Mouse (Mus musculus): ENCODE results near the gene Anapc15-ps. TPM values are rescaled to one million over a fixed set of nuclear protein-coding genes. Genes with fewer than 3 reads are reported as not detected.

Anapc15-ps gene
- polyA plus RNA-seq, 1 experiment from 2014 or later, result not detected

DNA sequence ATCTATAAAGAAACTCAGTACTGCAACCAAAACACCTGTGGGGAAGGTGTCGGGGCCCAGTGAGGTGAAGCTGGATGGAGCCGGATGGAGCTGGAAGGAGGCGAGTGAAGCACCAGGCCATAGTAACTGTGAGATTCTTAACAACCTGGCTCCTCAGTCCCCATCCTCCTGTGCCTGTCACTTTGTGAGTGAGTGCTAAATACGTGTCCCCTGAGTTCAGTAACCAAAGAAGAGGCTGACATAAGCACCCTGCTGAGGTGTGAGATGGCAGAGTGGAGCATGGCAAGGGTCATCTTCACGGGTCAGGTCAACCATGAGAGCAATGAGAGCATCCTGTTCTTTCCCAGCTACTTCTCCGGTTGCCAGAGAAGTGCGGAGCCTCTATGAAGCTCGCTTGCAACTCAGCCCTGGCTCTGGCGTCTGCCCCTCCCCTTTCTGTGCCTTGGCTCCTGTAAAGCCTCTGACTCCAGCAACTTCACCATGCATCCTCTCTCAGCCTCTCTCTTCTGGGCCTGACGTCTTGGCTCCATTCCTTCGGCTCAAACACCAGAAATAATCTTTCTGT is 7.7 kb downstream of the Anapc15-ps start:
- no peak overlapping the region for H3K27ac ChIP-seq (ENCODE audit: low read length)
- no peaks in the 10 kb centered on the region for H3K36me3 ChIP-seq (ENCODE audit: control insufficient read depth, insufficient read depth, low read length)
- no peak overlapping the region for H3K4me3 ChIP-seq (ENCODE audit: low read length)
- H3K27me3 ChIP-seq (replicated peaks; ENCODE audit: control insufficient read depth, insufficient read depth, low read length), result no peaks in the 10 kb centered on the region
- 45% methylated on average over 11 of the region's 11 CpGs for WGBS
- no peak overlapping the region for H3K9ac ChIP-seq (ENCODE audit: low read depth, low read length)
- H3K9me3 ChIP-seq (ENCODE audit: control insufficient read depth, low read length), result no peaks in the 10 kb centered on the region
- no peak overlapping the region for H3K4me2 ChIP-seq (ENCODE audit: low read depth, low read length)
- no peak for ATAC-seq
- no peaks in the 10 kb centered on the region for H3K4me1 ChIP-seq (ENCODE audit: control insufficient read depth, insufficient read depth, low read length)

DNA sequence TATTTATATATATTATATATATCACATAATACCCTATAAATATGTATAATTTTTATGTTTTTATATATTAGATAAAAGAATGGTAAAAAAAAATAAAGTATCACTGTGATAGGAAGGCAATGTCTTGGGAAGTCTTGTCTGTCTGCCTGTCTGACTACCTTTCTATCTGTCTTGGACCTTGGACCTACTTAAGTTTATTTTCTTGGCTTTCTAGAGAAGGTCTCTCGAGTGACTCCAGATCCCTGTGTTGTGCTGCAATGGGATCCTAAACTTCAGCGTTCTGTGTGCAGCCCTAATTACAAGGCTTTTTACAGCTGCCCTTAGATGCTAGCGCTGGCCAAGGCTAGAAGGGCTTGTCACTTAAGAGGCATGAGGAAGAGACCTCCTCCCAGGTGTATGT is 8.6 kb downstream of the Anapc15-ps start:
- H3K9ac ChIP-seq (ENCODE audit: low read depth, low read length), result no peak overlapping the region
- no peak overlapping the region for H3K27ac ChIP-seq (ENCODE audit: low read length)
- 56% methylated on average over 3 of the region's 3 CpGs for WGBS
- H3K4me1 ChIP-seq (ENCODE audit: control insufficient read depth, insufficient read depth, low read length), result no peaks in the 10 kb centered on the region
- H3K4me3 ChIP-seq (ENCODE audit: low read length), result no peak overlapping the region
- no peaks in the 10 kb centered on the region for H3K9me3 ChIP-seq (ENCODE audit: control insufficient read depth, low read length)
- no peaks in the 10 kb centered on the region for H3K27me3 ChIP-seq (replicated peaks; ENCODE audit: control insufficient read depth, insufficient read depth, low read length)
- no peaks in the 10 kb centered on the region for H3K36me3 ChIP-seq (ENCODE audit: control insufficient read depth, insufficient read depth, low read length)
- H3K4me2 ChIP-seq (ENCODE audit: low read depth, low read length), result no peak overlapping the region
- peak; percentile 68 for ATAC-seq

DNA sequence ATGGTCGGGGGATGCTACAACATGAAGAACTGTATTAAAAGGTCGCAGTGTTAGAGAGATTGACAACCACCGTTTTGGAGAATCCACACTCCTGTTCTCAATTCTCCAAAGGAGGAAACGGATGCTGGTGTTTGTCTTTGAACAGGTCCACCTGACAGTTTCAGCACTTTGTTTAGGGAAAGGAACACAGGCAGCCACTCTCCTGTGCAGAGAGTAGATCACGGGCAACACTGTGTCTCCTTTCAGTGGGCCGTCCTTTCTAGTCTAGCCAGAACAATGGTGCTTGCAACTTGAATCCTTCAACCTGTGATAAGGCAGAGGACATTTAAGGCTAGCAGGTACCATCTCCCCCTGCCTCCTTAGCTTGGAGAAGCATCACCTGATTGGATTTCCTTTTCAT is 12.9 kb downstream of the Anapc15-ps start:
- 50% methylated on average over 6 of the region's 6 CpGs for WGBS
- Histone ChIP-seq H3K36me3 (ENCODE audit: control insufficient read depth, insufficient read depth, low read length) (no peaks in the 10 kb centered on the region), H3K4me1 (ENCODE audit: control insufficient read depth, insufficient read depth, low read length) (peaks cover 6% of the 10 kb centered on the region; the same call in 1 of the 2 replicates), H3K9me3 (ENCODE audit: control insufficient read depth, low read length) (no peaks in the 10 kb centered on the region), H3K27me3 (replicated peaks; ENCODE audit: control insufficient read depth, insufficient read depth, low read length) (no peaks in the 10 kb centered on the region), H3K4me3 (ENCODE audit: low read length) (no peak overlapping the region), H3K9ac (ENCODE audit: low read depth, low read length) (no peak overlapping the region), H3K27ac (ENCODE audit: low read length) (no peak overlapping the region), H3K4me2 (ENCODE audit: low read depth, low read length) (no peak overlapping the region)
- ATAC-seq, result no peak

DNA sequence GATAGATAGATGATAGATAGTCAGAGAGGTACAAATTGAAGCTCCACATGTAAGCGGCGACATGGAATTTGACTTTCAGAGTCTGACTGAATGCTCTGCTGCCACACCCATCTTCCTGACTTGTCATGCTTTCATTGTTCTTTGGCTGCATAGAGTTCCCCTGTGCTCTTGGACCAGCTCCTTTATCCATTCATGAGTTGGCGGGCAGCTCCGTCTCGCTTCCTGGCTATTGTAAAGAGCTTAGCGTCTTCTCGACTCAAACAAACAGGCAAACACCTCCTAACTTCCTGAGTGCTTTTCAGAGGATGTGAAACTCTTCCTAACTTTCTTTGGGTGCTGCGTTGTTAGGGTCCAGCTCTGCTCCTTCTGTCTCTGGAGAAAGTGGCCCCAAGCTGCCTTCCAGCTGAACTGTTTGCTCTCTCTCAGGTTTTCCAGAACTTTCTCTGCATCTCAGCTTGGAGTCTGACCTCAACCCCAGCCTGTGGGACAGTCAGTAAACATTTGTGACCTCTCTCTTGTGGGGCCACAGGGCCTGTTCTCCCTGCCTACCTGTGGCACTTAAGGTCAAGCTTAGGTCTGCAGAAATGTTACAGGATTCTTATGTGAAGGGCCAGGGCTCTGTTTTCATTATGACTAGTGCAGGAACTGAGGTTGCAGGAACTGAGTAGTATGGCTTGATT is 13.6 kb downstream of the Anapc15-ps start:
- ATAC-seq, result no peak
- Histone ChIP-seq H3K27me3 (replicated peaks; ENCODE audit: control insufficient read depth, insufficient read depth, low read length) (no peaks in the 10 kb centered on the region), H3K36me3 (ENCODE audit: control insufficient read depth, insufficient read depth, low read length) (no peaks in the 10 kb centered on the region), H3K4me3 (ENCODE audit: low read length) (no peak overlapping the region), H3K4me1 (ENCODE audit: control insufficient read depth, insufficient read depth, low read length) (peaks cover 6% of the 10 kb centered on the region; the same call in 1 of the 2 replicates), H3K9me3 (ENCODE audit: control insufficient read depth, low read length) (no peaks in the 10 kb centered on the region), H3K4me2 (ENCODE audit: low read depth, low read length) (no peak overlapping the region), H3K27ac (ENCODE audit: low read length) (no peak overlapping the region), H3K9ac (ENCODE audit: low read depth, low read length) (no peak overlapping the region)
- WGBS, result 57% methylated on average over 8 of the region's 8 CpGs

DNA sequence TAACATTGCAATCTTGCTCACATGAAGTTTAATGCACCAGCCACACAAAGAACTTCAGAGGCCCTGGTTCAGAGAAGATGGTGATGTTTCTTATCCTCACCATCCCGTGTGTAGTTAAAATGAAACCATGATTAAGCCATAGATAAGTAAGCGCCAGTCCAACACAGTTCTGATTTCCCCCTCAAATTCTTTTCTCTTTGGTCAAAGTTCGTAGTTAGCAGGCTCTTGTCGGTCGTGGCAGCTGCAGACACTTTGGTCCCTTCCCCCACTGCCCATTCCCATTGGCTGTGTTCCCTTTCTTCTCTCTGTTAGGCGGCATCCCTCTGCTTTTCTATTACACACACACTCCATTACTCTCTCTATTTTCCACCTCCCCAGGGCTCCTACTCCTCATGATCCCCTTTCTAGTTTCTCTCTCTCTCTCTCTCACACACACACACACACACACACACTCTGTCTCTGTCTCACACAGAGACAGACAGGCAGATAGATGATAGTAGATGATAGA is 14.4 kb downstream of the Anapc15-ps start:
- WGBS, result 33% methylated on average over 6 of the region's 6 CpGs
- H3K4me1 ChIP-seq (ENCODE audit: control insufficient read depth, insufficient read depth, low read length), result peaks cover 6% of the 10 kb centered on the region; the same call in 1 of the 2 replicates
- H3K9me3 ChIP-seq (ENCODE audit: control insufficient read depth, low read length), result no peaks in the 10 kb centered on the region
- no peaks in the 10 kb centered on the region for H3K27me3 ChIP-seq (replicated peaks; ENCODE audit: control insufficient read depth, insufficient read depth, low read length)
- ATAC-seq, result no peak; the same call in 1 of the 2 replicates
- H3K27ac ChIP-seq (ENCODE audit: low read length), result no peak overlapping the region
- H3K9ac ChIP-seq (ENCODE audit: low read depth, low read length), result no peak overlapping the region
- H3K36me3 ChIP-seq (ENCODE audit: control insufficient read depth, insufficient read depth, low read length), result no peaks in the 10 kb centered on the region
- no peak overlapping the region for H3K4me3 ChIP-seq (ENCODE audit: low read length)
- H3K4me2 ChIP-seq (ENCODE audit: low read depth, low read length), result no peak overlapping the region

DNA sequence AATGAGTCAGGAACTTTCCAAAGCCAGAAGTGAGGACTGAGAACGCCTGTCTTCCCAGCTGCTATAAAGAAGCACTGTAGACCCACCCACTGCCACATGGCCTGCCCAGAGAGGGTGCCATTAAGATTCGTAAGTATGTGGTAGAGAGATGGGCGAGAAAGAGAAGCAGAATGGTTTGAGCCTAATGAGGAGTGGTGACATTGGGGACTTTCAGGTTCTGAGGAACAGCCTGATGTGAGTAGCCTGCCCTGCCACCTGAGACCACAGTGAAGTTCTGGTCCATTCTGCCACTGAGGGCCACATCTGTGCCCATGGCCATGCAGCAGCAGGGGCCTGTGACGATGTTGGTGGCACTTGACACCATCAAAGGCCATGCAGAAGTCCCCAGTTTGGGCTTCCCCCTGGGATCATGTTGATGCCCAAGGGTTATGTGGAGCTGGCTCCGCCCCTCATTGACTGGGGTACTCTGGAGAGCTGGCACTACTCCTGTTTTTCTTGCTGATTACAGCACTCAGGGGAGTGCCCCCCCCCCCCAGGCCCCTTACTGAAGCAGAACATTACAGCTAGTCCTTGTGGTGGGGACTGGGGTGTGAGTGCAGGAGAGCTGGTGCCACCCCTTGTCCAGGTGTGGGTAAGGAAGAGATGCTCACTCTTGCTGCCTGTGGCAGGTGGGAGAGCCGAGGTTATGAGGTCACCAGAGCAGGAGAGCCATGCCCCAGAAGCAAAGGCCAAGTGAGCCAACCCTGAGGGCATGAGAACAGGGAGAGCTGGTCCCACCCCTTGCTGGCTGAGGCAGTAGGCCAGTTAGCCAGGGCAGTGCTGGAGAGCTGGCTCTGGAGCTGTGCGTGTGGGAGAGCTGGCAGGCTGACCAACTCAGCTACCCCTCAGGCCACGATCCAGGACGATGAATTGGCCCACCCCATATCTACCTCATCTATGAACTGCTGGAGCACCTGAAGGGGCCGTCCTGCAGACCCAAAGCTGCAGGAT is 16.7 kb downstream of the Anapc15-ps start:
- H3K9ac ChIP-seq (ENCODE audit: low read depth, low read length), result no peak overlapping the region
- H3K27me3 ChIP-seq (replicated peaks; ENCODE audit: control insufficient read depth, insufficient read depth, low read length), result no peaks in the 10 kb centered on the region
- H3K27ac ChIP-seq (ENCODE audit: low read length), result no peak overlapping the region
- H3K4me2 ChIP-seq (ENCODE audit: low read depth, low read length), result no peak overlapping the region
- H3K4me3 ChIP-seq (ENCODE audit: low read length), result no peak overlapping the region
- H3K9me3 ChIP-seq (ENCODE audit: control insufficient read depth, low read length), result no peaks in the 10 kb centered on the region
- ATAC-seq, result no peak
- H3K36me3 ChIP-seq (ENCODE audit: control insufficient read depth, insufficient read depth, low read length), result no peaks in the 10 kb centered on the region
- H3K4me1 ChIP-seq (ENCODE audit: control insufficient read depth, insufficient read depth, low read length), result peaks cover 6% of the 10 kb centered on the region; the same call in 1 of the 2 replicates
- WGBS, result 85% methylated on average over 10 of the region's 10 CpGs

DNA sequence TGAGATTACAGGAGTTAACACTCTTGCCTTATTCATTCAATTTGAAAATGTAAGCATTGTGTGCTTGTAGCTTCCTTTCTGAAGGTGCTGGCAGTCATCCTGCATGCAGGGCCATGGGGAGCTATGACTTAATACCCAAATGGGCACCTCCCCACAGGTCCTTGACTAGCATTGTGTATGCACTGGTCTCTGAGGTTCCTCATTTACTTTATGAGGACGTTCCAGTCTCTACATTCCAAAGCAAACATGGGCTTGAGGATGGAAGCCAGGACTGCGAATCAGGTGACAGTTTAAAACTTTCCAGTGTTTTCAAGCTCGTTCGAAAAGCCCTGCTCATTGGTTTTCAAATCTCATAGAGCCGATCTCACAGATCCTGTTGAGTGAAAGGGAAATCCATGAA is 21.1 kb downstream of the Anapc15-ps start:
- Histone ChIP-seq H3K27ac (ENCODE audit: low read length) (no peak overlapping the region), H3K4me1 (ENCODE audit: control insufficient read depth, insufficient read depth, low read length) (no peaks in the 10 kb centered on the region), H3K36me3 (ENCODE audit: control insufficient read depth, insufficient read depth, low read length) (no peaks in the 10 kb centered on the region), H3K9ac (ENCODE audit: low read depth, low read length) (no peak overlapping the region), H3K27me3 (replicated peaks; ENCODE audit: control insufficient read depth, insufficient read depth, low read length) (no peaks in the 10 kb centered on the region), H3K4me3 (ENCODE audit: low read length) (no peak overlapping the region), H3K4me2 (ENCODE audit: low read depth, low read length) (no peak overlapping the region), H3K9me3 (ENCODE audit: control insufficient read depth, low read length) (no peaks in the 10 kb centered on the region)
- no peak for ATAC-seq
- WGBS, result 86% methylated on average over 5 of the region's 5 CpGs

DNA sequence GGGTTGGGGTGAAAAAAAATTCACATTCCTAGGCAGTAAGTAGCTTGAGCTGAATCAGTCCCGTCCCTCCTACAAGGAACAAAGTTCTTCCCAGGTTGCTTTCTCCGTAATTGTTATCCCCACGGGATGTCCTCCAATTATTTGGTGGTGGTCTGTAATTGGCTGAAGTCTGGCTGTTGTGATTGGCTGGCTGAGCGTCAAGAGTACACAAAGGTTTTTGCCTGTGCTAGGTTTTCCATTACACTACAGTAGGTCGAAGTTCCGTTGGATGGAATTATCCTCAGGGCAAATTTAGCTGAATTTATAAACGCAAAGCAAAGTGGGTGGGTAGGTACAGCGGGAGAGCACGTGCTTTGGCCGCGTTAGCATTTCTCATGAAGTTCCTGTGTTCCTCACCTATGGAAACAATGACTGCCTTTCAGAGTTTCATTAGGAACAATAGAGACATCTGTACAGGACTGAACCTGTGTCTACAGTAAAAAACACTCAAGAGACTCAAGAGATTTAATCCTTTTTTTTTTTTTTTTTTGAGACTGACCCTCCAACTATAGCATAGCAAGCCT is 24.8 kb downstream of the Anapc15-ps start:
- H3K4me3 ChIP-seq (ENCODE audit: low read length), result no peak overlapping the region
- H3K9ac ChIP-seq (ENCODE audit: low read depth, low read length), result no peak overlapping the region
- H3K36me3 ChIP-seq (ENCODE audit: control insufficient read depth, insufficient read depth, low read length), result no peaks in the 10 kb centered on the region
- H3K4me1 ChIP-seq (ENCODE audit: control insufficient read depth, insufficient read depth, low read length), result no peaks in the 10 kb centered on the region
- H3K27me3 ChIP-seq (replicated peaks; ENCODE audit: control insufficient read depth, insufficient read depth, low read length), result no peaks in the 10 kb centered on the region
- no peak overlapping the region for H3K4me2 ChIP-seq (ENCODE audit: low read depth, low read length)
- H3K9me3 ChIP-seq (ENCODE audit: control insufficient read depth, low read length), result no peaks in the 10 kb centered on the region
- no peak for ATAC-seq
- 94% methylated on average over 11 of the region's 11 CpGs for WGBS
- no peak overlapping the region for H3K27ac ChIP-seq (ENCODE audit: low read length)

DNA sequence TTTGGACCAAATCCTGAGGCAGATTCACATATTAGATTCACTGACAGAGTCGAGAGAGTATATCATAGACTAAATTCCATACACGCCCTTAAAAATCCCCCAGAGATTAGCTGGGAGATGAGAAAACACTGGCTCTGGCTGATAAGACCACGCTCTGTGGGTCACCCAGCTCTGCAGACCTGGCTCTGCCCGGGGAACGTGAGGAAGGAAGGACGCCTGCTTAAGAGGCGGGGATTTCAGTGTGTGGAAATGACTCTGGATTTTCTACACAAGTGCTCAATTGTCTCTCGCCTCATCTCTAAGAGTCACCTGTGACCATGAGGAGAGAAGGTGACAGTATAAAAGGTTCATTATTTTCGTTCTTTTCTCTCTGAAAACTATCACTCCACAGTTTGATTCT is 26.1 kb downstream of the Anapc15-ps start:
- H3K9me3 ChIP-seq (ENCODE audit: control insufficient read depth, low read length), result no peaks in the 10 kb centered on the region
- H3K9ac ChIP-seq (ENCODE audit: low read depth, low read length), result peak overlapping the region; percentile 26; the same call in 1 of the 2 replicates
- 0 out of 2 replicates have a peak, but pooled peaks have one; percentile 27 for ATAC-seq
- no peaks in the 10 kb centered on the region for H3K4me1 ChIP-seq (ENCODE audit: control insufficient read depth, insufficient read depth, low read length)
- peak overlapping the region; percentile 20; the same call in 1 of the 2 replicates for H3K27ac ChIP-seq (ENCODE audit: low read length)
- H3K4me2 ChIP-seq (ENCODE audit: low read depth, low read length), result no peak overlapping the region
- WGBS, result 46% methylated on average over 9 of the region's 9 CpGs
- no peak overlapping the region for H3K4me3 ChIP-seq (ENCODE audit: low read length)
- no peaks in the 10 kb centered on the region for H3K27me3 ChIP-seq (replicated peaks; ENCODE audit: control insufficient read depth, insufficient read depth, low read length)
- no peaks in the 10 kb centered on the region for H3K36me3 ChIP-seq (ENCODE audit: control insufficient read depth, insufficient read depth, low read length)
